Mouse (Mus musculus) neural tube, embryonic 14.5 days (tissue): ENCODE measurements around the gene Gdnf. TPM values are rescaled to one million over a fixed set of nuclear protein-coding genes. Genes with fewer than 3 reads are reported as not detected.

ENCODE experiments used
- ATAC-seq: fragments of 200-750 bp; cut with Nextera tagmentation; 2 replicates; pipeline ENCODE4 v1.8.0; 2017; ENCODE audit warnings: low read depth, mild to moderate bottlenecking, moderate TSS enrichment, moderate library complexity
- H3K27ac ChIP-seq: fragments of 300-500 bp; sonication (generic); 2 replicates; pipeline ENCODE4 v1.5.1; 2014; ENCODE audit warnings: low read depth, mild to moderate bottlenecking, control low read depth, low read length, moderate library complexity, mixed read lengths
- H3K27me3 ChIP-seq: fragments of 300-500 bp; sonication (generic); 2 replicates; pipeline ENCODE4 v1.6.1; 2014; ENCODE audit warnings: low read length; ENCODE audit not compliant: control insufficient read depth, insufficient read depth
- H3K36me3 ChIP-seq: fragments of 300-500 bp; sonication (generic); 2 replicates; pipeline ENCODE4 v1.6.1; 2014; ENCODE audit warnings: low read length, mixed read lengths; ENCODE audit not compliant: control insufficient read depth, insufficient read depth
- H3K4me1 ChIP-seq: fragments of 300-500 bp; sonication (generic); 2 replicates; pipeline ENCODE4 v1.6.1; 2014; ENCODE audit warnings: low read length; ENCODE audit not compliant: control insufficient read depth, insufficient read depth
- H3K4me2 ChIP-seq: fragments of 300-500 bp; sonication (generic); 2 replicates; pipeline ENCODE4 v1.6.1; 2014; ENCODE audit warnings: mild to moderate bottlenecking, low read depth, low read length, control low read depth
- H3K4me3 ChIP-seq: fragments of 300-500 bp; sonication (generic); 2 replicates; pipeline ENCODE4 v1.5.1; 2014; ENCODE audit warnings: low read depth, low read length, control low read depth, mixed read lengths
- H3K9ac ChIP-seq: fragments of 300-500 bp; sonication (generic); replicated peaks from 2 replicates; pipeline ENCODE4 v1.6.1; 2014; ENCODE audit warnings: low read depth, mild to moderate bottlenecking, control low read depth, low read length, mixed read lengths
- H3K9me3 ChIP-seq: fragments of 300-500 bp; sonication (generic); 2 replicates; pipeline ENCODE4 v1.6.1; 2016; ENCODE audit warnings: low read length; ENCODE audit not compliant: control insufficient read depth
- WGBS: fragments of 180-500 bp; shearing (Covaris S2); extraction: QIAGEN DNeasy Blood & Tissue Kit; methylation state at CpG from one replicate; pipeline ENCODE4 v1.1.7; 2014; 5-methylcytosine and 5-hydroxymethylcytosine counted together
- polyA plus RNA-seq: library from polyadenylated mRNA; unstranded; fragments of >200 nt; fragmentation: Nextera tagmentation; extraction: Ambion mirVana; gene quantifications from 2 replicates; pipeline ENCODE4 v1.2.1, GENCODE M21; 2014

The Gdnf gene
- polyA plus RNA-seq, 1 experiment from 2014 or later: 0.16 TPM

- 90% methylated on average over 1 of the region's 1 CpGs for WGBS
- no peaks in the 10 kb centered on the region for H3K27me3 ChIP-seq
- no peaks in the 10 kb centered on the region for H3K9me3 ChIP-seq
- H3K9ac ChIP-seq: no peak overlapping the region
- no peaks in the 10 kb centered on the region for H3K4me1 ChIP-seq
- no peak overlapping the region for H3K4me2 ChIP-seq
- H3K27ac ChIP-seq: no peak overlapping the region
- no peaks in the 10 kb centered on the region for H3K36me3 ChIP-seq
- no peak for ATAC-seq
- no peak overlapping the region for H3K4me3 ChIP-seq
These were observed 31.0 kb downstream of the Gdnf start for GRCm38 (mm10) chr15:7841664-7842063.

- no peak overlapping the region for H3K9ac ChIP-seq
- no peak overlapping the region for H3K27ac ChIP-seq
- H3K4me3 ChIP-seq: no peak overlapping the region
- H3K9me3 ChIP-seq: no peaks in the 10 kb centered on the region
- ATAC-seq: no peak
- H3K36me3 ChIP-seq: no peaks in the 10 kb centered on the region
- no peaks in the 10 kb centered on the region for H3K4me1 ChIP-seq
- H3K27me3 ChIP-seq: no peaks in the 10 kb centered on the region
- 96% methylated on average over 4 of the region's 4 CpGs for WGBS
- H3K4me2 ChIP-seq: no peak overlapping the region
These were observed 31.8 kb downstream of the Gdnf start for GRCm38 (mm10) chr15:7842398-7842797.

- Histone ChIP-seq H3K27me3 (no peaks in the 10 kb centered on the region), H3K4me1 (no peaks in the 10 kb centered on the region), H3K36me3 (no peaks in the 10 kb centered on the region), H3K27ac (no peak overlapping the region), H3K9ac (no peak overlapping the region), H3K4me2 (no peak overlapping the region), H3K4me3 (no peak overlapping the region), H3K9me3 (no peaks in the 10 kb centered on the region)
- 79% methylated on average over 13 of the region's 13 CpGs for WGBS
- no peak for ATAC-seq
These were observed 46.8 kb downstream of the Gdnf start for GRCm38 (mm10) chr15:7857418-7857817.

GRCm38 (mm10) chr15:7858841-7859240 is 48.2 kb downstream of the Gdnf start:
- no peaks in the 10 kb centered on the region for H3K4me1 ChIP-seq
- no peak overlapping the region for H3K4me2 ChIP-seq
- H3K4me3 ChIP-seq: no peak overlapping the region
- H3K9ac ChIP-seq: no peak overlapping the region
- H3K27ac ChIP-seq: no peak overlapping the region
- 83% methylated on average over 5 of the region's 5 CpGs for WGBS
- no peaks in the 10 kb centered on the region for H3K27me3 ChIP-seq
- ATAC-seq: no peak
- H3K36me3 ChIP-seq: no peaks in the 10 kb centered on the region
- H3K9me3 ChIP-seq: no peaks in the 10 kb centered on the region

- H3K4me3 ChIP-seq: no peak overlapping the region
- H3K4me2 ChIP-seq: no peak overlapping the region
- ATAC-seq: no peak
- H3K36me3 ChIP-seq: no peaks in the 10 kb centered on the region
- 90% methylated on average over 5 of the region's 5 CpGs for WGBS
- no peaks in the 10 kb centered on the region for H3K9me3 ChIP-seq
- H3K27ac ChIP-seq: no peak overlapping the region
- H3K4me1 ChIP-seq: no peaks in the 10 kb centered on the region
- H3K9ac ChIP-seq: no peak overlapping the region
- no peaks in the 10 kb centered on the region for H3K27me3 ChIP-seq
These were observed 52.2 kb downstream of the Gdnf start for GRCm38 (mm10) chr15:7862890-7863289.

GRCm38 (mm10) chr15:7863328-7863727 is 52.7 kb downstream of the Gdnf start:
- ATAC-seq: no peak
- H3K27me3 ChIP-seq: no peaks in the 10 kb centered on the region
- no peaks in the 10 kb centered on the region for H3K4me1 ChIP-seq
- H3K9ac ChIP-seq: no peak overlapping the region
- 54% methylated on average over 5 of the region's 5 CpGs for WGBS
- no peaks in the 10 kb centered on the region for H3K9me3 ChIP-seq
- H3K27ac ChIP-seq: no peak overlapping the region
- H3K4me3 ChIP-seq: no peak overlapping the region
- no peaks in the 10 kb centered on the region for H3K36me3 ChIP-seq
- no peak overlapping the region for H3K4me2 ChIP-seq

GRCm38 (mm10) chr15:7865305-7865704 is 54.7 kb downstream of the Gdnf start:
- H3K9me3 ChIP-seq: no peaks in the 10 kb centered on the region
- no peaks in the 10 kb centered on the region for H3K4me1 ChIP-seq
- H3K4me3 ChIP-seq: no peak overlapping the region
- no peaks in the 10 kb centered on the region for H3K27me3 ChIP-seq
- 91% methylated on average over 3 of the region's 3 CpGs for WGBS
- H3K9ac ChIP-seq: no peak overlapping the region
- H3K36me3 ChIP-seq: no peaks in the 10 kb centered on the region
- ATAC-seq: no peak
- H3K27ac ChIP-seq: no peak overlapping the region
- no peak overlapping the region for H3K4me2 ChIP-seq

- WGBS: 84% methylated on average over 5 of the region's 5 CpGs
These were observed 61.8 kb downstream of the Gdnf start for GRCm38 (mm10) chr15:7872473-7872872.

GRCm38 (mm10) chr15:7875879-7876278 is 65.2 kb downstream of the Gdnf start:
- no peaks in the 10 kb centered on the region for H3K27me3 ChIP-seq
- WGBS: 33% methylated on average over 6 of the region's 6 CpGs
- no peaks in the 10 kb centered on the region; the same call in 1 of the 2 replicates for H3K36me3 ChIP-seq
- H3K4me2 ChIP-seq: no peak overlapping the region
- no peaks in the 10 kb centered on the region for H3K9me3 ChIP-seq
- H3K9ac ChIP-seq: no peak overlapping the region
- no peaks in the 10 kb centered on the region for H3K4me1 ChIP-seq
- ATAC-seq: no peak
- no peak overlapping the region for H3K4me3 ChIP-seq
- no peak overlapping the region for H3K27ac ChIP-seq

More at GRCm38 (mm10) chr15:7872473-7872872, 61.8 kb downstream of the Gdnf start:
- H3K36me3 ChIP-seq: no peaks in the 10 kb centered on the region; the same call in 1 of the 2 replicates
- no peaks in the 10 kb centered on the region for H3K9me3 ChIP-seq
- no peaks in the 10 kb centered on the region for H3K4me1 ChIP-seq
- no peak overlapping the region for H3K9ac ChIP-seq
- no peak for ATAC-seq
- H3K4me3 ChIP-seq: no peak overlapping the region
- H3K27ac ChIP-seq: no peak overlapping the region
- H3K27me3 ChIP-seq: no peaks in the 10 kb centered on the region
- H3K4me2 ChIP-seq: no peak overlapping the region
